In the genomic region with DNA sequence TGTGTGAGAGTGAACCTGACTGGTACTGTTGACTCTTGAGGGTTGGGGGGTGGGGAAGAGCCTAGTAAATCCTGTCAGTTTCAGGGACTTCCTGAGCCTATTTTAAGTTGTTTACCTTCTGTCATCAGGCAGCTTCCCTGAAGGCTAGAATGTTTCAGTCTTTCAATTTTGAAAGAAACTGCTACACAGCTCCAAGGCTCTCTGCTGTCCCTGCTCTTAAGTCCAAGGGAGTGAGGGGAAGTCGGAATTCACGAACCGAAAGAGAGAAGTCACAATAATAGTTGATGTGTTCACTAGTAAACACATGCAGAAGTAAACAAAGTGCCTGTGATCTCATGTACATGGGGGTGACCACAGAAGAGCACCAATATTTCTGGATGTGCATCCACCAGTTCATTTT, we compare ENCODE assay signal across 18 mouse cellular contexts.
"Had no signal": no experiment of that assay in that cellular context is flagged by ENCODE, and none has a peak within 500 bp of the region (broad histone marks: within the 10 kb centered on the region; RNA-seq: fewer than 3 reads in every experiment).

No protein-coding gene starts in this region.

- H3K36me3 ChIP-seq: intestine, embryonic 15.5 days; kidney, embryonic 15.5 days; limb, embryonic 15.5 days; midbrain, embryonic 10.5 days; midbrain, embryonic 13.5 days had no signal

- H3K27ac ChIP-seq: intestine, embryonic 15.5 days; kidney, embryonic 15.5 days; limb, embryonic 12.5 days; limb, embryonic 15.5 days; liver, embryonic 14.5 days; midbrain, embryonic 10.5 days; midbrain, embryonic 13.5 days; stomach, postnatal 0 days had no signal

- H3K4me3 ChIP-seq: intestine, embryonic 15.5 days; kidney, embryonic 15.5 days; limb, embryonic 12.5 days; limb, embryonic 15.5 days; megakaryocyte, embryonic 14.5 days; midbrain, embryonic 10.5 days; midbrain, embryonic 13.5 days had no signal

- DNase-seq: kidney, adult 11 months; kidney, adult 8-10 months; kidney, postnatal 10 days; kidney, postnatal 4 days; left cerebral cortex, postnatal 4 days; lung, adult 2 months; lung, postnatal 14 days; thymus, adult 2 months; thymus, postnatal 25 days had no signal

- H3K9me3 ChIP-seq: intestine, embryonic 15.5 days; kidney, embryonic 15.5 days; limb, embryonic 12.5 days; limb, embryonic 15.5 days; midbrain, embryonic 10.5 days; midbrain, embryonic 13.5 days had no signal

- ATAC-seq: intestine, embryonic 15.5 days; midbrain, embryonic 13.5 days had no signal

- H3K4me1 ChIP-seq: intestine, embryonic 15.5 days; kidney, embryonic 15.5 days; megakaryocyte, embryonic 14.5 days; midbrain, embryonic 13.5 days had no signal

- H3K27me3 ChIP-seq: intestine, embryonic 15.5 days; kidney, embryonic 15.5 days; limb, embryonic 12.5 days; limb, embryonic 15.5 days; midbrain, embryonic 13.5 days had no signal

- H3K4me2 ChIP-seq: intestine, embryonic 15.5 days; kidney, embryonic 15.5 days; limb, embryonic 12.5 days; limb, embryonic 15.5 days; midbrain, embryonic 13.5 days had no signal

- H3K9ac ChIP-seq: intestine, embryonic 15.5 days; kidney, embryonic 15.5 days; limb, embryonic 12.5 days; limb, embryonic 15.5 days; liver, embryonic 14.5 days; midbrain, embryonic 13.5 days had no signal
